Mouse (Mus musculus): Measurements from ENCODE around the gene Ilf3.

DNA sequence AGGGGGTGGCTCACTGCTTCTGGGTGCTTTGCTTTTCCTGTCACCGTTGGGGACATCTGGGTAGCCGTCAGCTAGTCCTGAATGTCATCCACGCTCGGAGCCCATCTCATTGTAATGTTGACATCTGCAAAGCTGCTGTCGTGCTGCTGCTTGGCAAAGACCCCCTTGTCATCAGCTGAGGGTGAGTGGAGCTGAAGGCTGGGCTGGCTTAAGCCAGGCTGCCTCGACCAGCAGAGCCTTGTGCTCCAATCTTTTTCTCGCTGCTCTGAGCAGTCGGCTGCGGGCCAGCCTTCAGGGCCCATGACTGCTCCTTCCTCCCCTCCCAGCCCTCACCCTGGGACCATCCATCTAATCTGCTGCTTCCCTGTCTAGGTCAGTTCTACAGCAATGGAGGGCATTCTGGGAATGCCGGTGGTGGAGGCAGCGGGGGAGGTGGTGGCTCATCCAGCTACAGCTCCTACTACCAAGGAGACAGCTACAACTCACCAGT lies 35.1 kb downstream of the Ilf3 start:
- TF ChIP-seq CTCF (IDR thresholded peaks at IDR 0.05; ENCODE audit: control insufficient read depth, insufficient read depth, low read length) (no peak), POLR2A (IDR thresholded peaks at IDR 0.05; ENCODE audit: borderline replicate concordance, control insufficient read depth, low read depth, low read length) (no peak)
